Mouse (Mus musculus): ENCODE measurements around the gene Sco2. TPM values are rescaled to one million over a fixed set of nuclear protein-coding genes. Genes with fewer than 3 reads are reported as not detected.

Gene Sco2
- polyA plus RNA-seq, 1 experiment from 2014 or later = 6.0 TPM

- Histone ChIP-seq H3K36me3 (ENCODE audit: control insufficient read depth, insufficient read depth, low read length) (no peaks in the 10 kb centered on the region), H3K4me2 (no peak overlapping the region), H3K27ac (ENCODE audit: low read depth, low read length) (no peak overlapping the region), H3K9ac (ENCODE audit: low read length) (no peak overlapping the region), H3K27me3 (ENCODE audit: control insufficient read depth, insufficient read depth, low read length) (no peaks in the 10 kb centered on the region), H3K9me3 (ENCODE audit: control insufficient read depth, low read length) (no peaks in the 10 kb centered on the region), H3K4me3 (ENCODE audit: low read depth, low read length) (no peak overlapping the region), H3K4me1 (ENCODE audit: control insufficient read depth, insufficient read depth, low read length) (no peaks in the 10 kb centered on the region)
- 70% methylated on average over 1 of the region's 1 CpGs for WGBS
- DNase-seq (ENCODE audit: low spot score, missing footprints) (no peak), ATAC-seq (ENCODE audit: low FRiP score) (no peak)
Observed at GRCm38 (mm10) chr15:89341678-89342077, 32.0 kb downstream of the Sco2 start.

- Histone ChIP-seq H3K27me3 (ENCODE audit: control insufficient read depth, insufficient read depth, low read length) (no peaks in the 10 kb centered on the region), H3K9me3 (ENCODE audit: control insufficient read depth, low read length) (no peaks in the 10 kb centered on the region), H3K4me1 (ENCODE audit: control insufficient read depth, insufficient read depth, low read length) (no peaks in the 10 kb centered on the region), H3K27ac (ENCODE audit: low read depth, low read length) (no peak overlapping the region), H3K9ac (ENCODE audit: low read length) (no peak overlapping the region), H3K4me2 (no peak overlapping the region), H3K4me3 (ENCODE audit: low read depth, low read length) (no peak overlapping the region), H3K36me3 (ENCODE audit: control insufficient read depth, insufficient read depth, low read length) (no peaks in the 10 kb centered on the region)
- no peak for DNase-seq (ENCODE audit: low spot score, missing footprints)
- no peak for ATAC-seq (ENCODE audit: low FRiP score)
- WGBS = 87% methylated on average over 3 of the region's 3 CpGs
Observed at GRCm38 (mm10) chr15:89340136-89340535, 33.5 kb downstream of the Sco2 start.

DNA sequence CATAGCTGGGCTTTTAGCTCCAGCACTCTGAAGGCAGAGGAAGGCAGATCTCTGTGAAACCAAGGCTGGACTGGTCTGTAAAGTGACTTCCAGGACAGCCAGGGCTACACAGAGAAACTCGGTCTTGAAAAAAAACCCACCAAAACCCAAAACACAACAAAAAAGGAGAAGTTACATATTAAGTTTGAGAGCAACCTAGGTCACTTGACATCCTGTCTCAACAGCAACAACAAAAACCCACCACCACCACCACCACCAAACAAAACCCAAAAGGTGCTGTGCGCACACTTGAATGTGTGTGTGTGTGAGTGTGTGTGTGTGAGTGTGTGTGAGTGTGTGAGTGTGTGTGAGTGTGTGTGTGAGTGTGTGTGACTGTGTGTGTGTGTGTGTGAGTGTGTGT lies 34.0 kb downstream of the Sco2 start:
- no peak overlapping the region for H3K4me3 ChIP-seq (ENCODE audit: low read depth, low read length)
- H3K9me3 ChIP-seq (ENCODE audit: control insufficient read depth, low read length) = no peaks in the 10 kb centered on the region
- DNase-seq (ENCODE audit: low spot score, missing footprints) = no peak
- H3K4me1 ChIP-seq (ENCODE audit: control insufficient read depth, insufficient read depth, low read length) = no peaks in the 10 kb centered on the region
- no peak overlapping the region for H3K9ac ChIP-seq (ENCODE audit: low read length)
- no peaks in the 10 kb centered on the region for H3K27me3 ChIP-seq (ENCODE audit: control insufficient read depth, insufficient read depth, low read length)
- no peak overlapping the region for H3K27ac ChIP-seq (ENCODE audit: low read depth, low read length)
- no peaks in the 10 kb centered on the region for H3K36me3 ChIP-seq (ENCODE audit: control insufficient read depth, insufficient read depth, low read length)
- WGBS = 90% methylated on average over 2 of the region's 2 CpGs
- ATAC-seq (ENCODE audit: low FRiP score) = no peak
- no peak overlapping the region for H3K4me2 ChIP-seq

DNA sequence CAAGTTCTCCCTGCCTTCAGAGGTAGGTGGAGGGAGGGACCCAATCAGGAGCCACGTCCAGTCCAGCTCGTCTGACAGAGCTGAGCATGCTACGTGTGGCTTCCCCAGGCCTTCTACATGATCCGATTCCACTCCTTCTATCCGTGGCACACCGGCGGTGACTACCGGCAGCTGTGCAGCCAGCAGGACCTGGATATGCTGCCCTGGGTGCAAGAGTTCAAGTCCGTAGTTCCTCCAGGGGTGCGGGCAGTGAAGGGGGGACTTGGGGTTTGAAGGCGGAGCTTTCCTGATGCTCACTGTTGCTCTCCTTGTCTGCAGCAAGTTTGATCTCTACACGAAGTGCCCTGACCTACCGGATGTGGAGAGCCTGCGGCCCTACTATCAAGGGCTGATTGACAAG lies 37.2 kb downstream of the Sco2 start:
- ATAC-seq (ENCODE audit: low FRiP score) = no peak

DNA sequence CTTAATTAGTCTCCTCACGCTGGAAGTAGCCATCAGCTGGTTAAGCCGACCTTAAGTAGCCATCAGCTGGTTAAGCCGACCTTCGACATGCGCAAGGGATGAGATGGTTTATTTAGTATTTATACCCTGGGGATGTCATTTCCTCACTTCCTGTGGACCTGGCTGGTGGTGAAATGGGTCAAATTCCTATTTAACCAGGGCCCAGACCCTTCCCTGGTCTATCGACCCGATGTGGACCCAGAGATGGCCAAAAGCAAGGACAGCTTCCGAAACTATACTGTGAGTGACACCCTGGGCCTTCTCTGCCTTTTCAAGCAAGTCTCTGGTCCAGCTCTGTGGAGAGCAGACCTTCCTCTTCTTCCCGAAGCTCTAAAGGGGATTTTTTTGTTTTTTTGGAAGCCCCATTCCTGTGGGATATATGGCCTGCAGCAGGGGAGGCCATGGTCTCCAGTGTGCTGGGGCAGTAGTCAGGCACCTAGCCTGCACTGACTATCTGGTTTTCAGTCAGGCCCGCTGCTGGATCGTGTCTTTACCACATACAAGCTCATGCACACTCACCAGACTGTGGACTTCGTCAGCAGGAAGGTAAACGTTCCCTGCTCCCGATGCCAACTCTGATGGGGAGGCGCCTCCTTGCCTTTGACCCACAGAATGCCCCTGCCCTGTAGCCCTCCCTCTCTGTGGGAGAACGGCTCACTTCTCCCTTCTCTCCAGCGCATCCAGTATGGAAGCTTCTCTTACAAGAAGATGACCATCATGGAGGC lies 38.7 kb downstream of the Sco2 start:
- Histone ChIP-seq H3K4me2 (no peak overlapping the region), H3K27me3 (ENCODE audit: control insufficient read depth, insufficient read depth, low read length) (no peaks in the 10 kb centered on the region), H3K4me1 (ENCODE audit: control insufficient read depth, insufficient read depth, low read length) (no peaks in the 10 kb centered on the region), H3K9me3 (ENCODE audit: control insufficient read depth, low read length) (no peaks in the 10 kb centered on the region), H3K27ac (ENCODE audit: low read depth, low read length) (no peak overlapping the region), H3K9ac (ENCODE audit: low read length) (no peak overlapping the region), H3K4me3 (ENCODE audit: low read depth, low read length) (no peak overlapping the region), H3K36me3 (ENCODE audit: control insufficient read depth, insufficient read depth, low read length) (no peaks in the 10 kb centered on the region)
- ATAC-seq (ENCODE audit: low FRiP score) (no peak), DNase-seq (ENCODE audit: low spot score, missing footprints) (no peak)
- 84% methylated on average over 17 of the region's 17 CpGs for WGBS

More for the DNA sequence above, 37.2 kb downstream of the Sco2 start:
- Histone ChIP-seq H3K36me3 (ENCODE audit: control insufficient read depth, insufficient read depth, low read length) (no peaks in the 10 kb centered on the region), H3K4me3 (ENCODE audit: low read depth, low read length) (no peak overlapping the region), H3K4me2 (no peak overlapping the region), H3K4me1 (ENCODE audit: control insufficient read depth, insufficient read depth, low read length) (no peaks in the 10 kb centered on the region), H3K9ac (ENCODE audit: low read length) (no peak overlapping the region), H3K27ac (ENCODE audit: low read depth, low read length) (no peak overlapping the region), H3K27me3 (ENCODE audit: control insufficient read depth, insufficient read depth, low read length) (no peaks in the 10 kb centered on the region), H3K9me3 (ENCODE audit: control insufficient read depth, low read length) (no peaks in the 10 kb centered on the region)
- DNase-seq (ENCODE audit: low spot score, missing footprints) = no peak
- 90% methylated on average over 14 of the region's 14 CpGs for WGBS

- Histone ChIP-seq H3K9me3 (ENCODE audit: control insufficient read depth, low read length) (no peaks in the 10 kb centered on the region), H3K27ac (ENCODE audit: low read depth, low read length) (no peak within 1 kb of the TSS), H3K4me2 (no peak within 1 kb of the TSS), H3K27me3 (ENCODE audit: control insufficient read depth, insufficient read depth, low read length) (no peaks in the 10 kb centered on the region), H3K9ac (ENCODE audit: low read length) (no peak within 1 kb of the TSS), H3K4me3 (ENCODE audit: low read depth, low read length) (no peak within 1 kb of the TSS), H3K4me1 (ENCODE audit: control insufficient read depth, insufficient read depth, low read length) (no peaks in the 10 kb centered on the region), H3K36me3 (ENCODE audit: control insufficient read depth, insufficient read depth, low read length) (no peaks in the 10 kb centered on the region)
- 89% methylated on average over 7 of the region's 7 CpGs for WGBS
- ATAC-seq (ENCODE audit: low FRiP score) (no peak), DNase-seq (ENCODE audit: low spot score, missing footprints) (no peak)
Observed at GRCm38 (mm10) chr15:89334271-89334670, 39.4 kb downstream of the Sco2 start, which contains the start of gene Miox. Gene Miox, plus strand, starts transcription at chr15:89334398.

DNA sequence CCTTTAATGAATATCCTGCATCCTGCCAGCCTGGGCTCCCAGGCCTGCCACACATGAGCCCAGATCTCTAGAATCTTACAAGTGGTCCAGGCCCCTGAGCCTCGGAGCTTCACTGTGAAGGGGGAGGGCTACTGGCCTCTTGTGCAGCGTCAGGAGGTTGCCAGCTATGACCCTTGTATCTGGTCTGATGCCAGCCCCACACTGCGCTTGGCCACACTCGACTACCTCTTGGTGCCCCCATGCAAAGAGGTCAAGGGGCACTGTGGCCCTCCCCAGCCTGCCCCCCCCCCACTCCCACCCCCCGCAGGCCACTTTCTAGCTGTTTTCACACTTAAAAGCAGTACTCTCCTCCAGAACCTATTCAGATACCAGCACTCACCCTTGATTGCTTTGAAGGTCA lies 47.2 kb downstream of the Sco2 start:
- 78% methylated on average over 5 of the region's 5 CpGs for WGBS
- H3K36me3 ChIP-seq (ENCODE audit: control insufficient read depth, insufficient read depth, low read length) = no peaks in the 10 kb centered on the region
- ATAC-seq (ENCODE audit: low FRiP score) (no peak), DNase-seq (ENCODE audit: low spot score, missing footprints) (no peak)
- no peak overlapping the region for H3K9ac ChIP-seq (ENCODE audit: low read length)
- H3K4me2 ChIP-seq = no peak overlapping the region
- H3K27me3 ChIP-seq (ENCODE audit: control insufficient read depth, insufficient read depth, low read length) = no peaks in the 10 kb centered on the region
- H3K27ac ChIP-seq (ENCODE audit: low read depth, low read length) = no peak overlapping the region
- no peaks in the 10 kb centered on the region for H3K4me1 ChIP-seq (ENCODE audit: control insufficient read depth, insufficient read depth, low read length)
- no peaks in the 10 kb centered on the region for H3K9me3 ChIP-seq (ENCODE audit: control insufficient read depth, low read length)
- no peak overlapping the region for H3K4me3 ChIP-seq (ENCODE audit: low read depth, low read length)

DNA sequence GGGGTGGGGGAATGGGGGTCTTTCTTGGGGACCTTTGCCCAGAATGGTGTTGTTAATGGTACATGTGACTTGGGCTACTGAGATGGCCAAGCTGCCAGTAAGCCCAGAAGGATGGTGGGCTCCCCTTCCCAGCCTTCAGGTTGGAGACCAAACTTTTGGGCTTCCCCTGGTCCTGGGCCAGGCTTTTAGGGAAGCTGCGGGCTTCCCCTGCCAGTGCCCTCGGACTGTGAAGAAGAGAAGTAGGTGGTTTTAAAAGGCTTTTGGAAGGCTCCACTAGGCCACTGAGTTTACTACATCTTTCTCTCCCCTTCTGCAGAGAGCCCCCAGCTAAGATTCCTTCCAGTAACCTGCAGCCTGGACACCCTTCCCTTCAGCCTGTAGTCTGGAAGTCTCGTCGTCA lies 50.0 kb downstream of the Sco2 start:
- no peak overlapping the region for H3K9ac ChIP-seq (ENCODE audit: low read length)
- no peak overlapping the region for H3K4me2 ChIP-seq
- ATAC-seq (ENCODE audit: low FRiP score) (no peak), DNase-seq (ENCODE audit: low spot score, missing footprints) (no peak)
- no peaks in the 10 kb centered on the region for H3K27me3 ChIP-seq (ENCODE audit: control insufficient read depth, insufficient read depth, low read length)
- 78% methylated on average over 4 of the region's 4 CpGs for WGBS
- H3K36me3 ChIP-seq (ENCODE audit: control insufficient read depth, insufficient read depth, low read length) = no peaks in the 10 kb centered on the region
- no peaks in the 10 kb centered on the region for H3K9me3 ChIP-seq (ENCODE audit: control insufficient read depth, low read length)
- H3K27ac ChIP-seq (ENCODE audit: low read depth, low read length) = no peak overlapping the region
- H3K4me3 ChIP-seq (ENCODE audit: low read depth, low read length) = no peak overlapping the region
- no peaks in the 10 kb centered on the region for H3K4me1 ChIP-seq (ENCODE audit: control insufficient read depth, insufficient read depth, low read length)

DNA sequence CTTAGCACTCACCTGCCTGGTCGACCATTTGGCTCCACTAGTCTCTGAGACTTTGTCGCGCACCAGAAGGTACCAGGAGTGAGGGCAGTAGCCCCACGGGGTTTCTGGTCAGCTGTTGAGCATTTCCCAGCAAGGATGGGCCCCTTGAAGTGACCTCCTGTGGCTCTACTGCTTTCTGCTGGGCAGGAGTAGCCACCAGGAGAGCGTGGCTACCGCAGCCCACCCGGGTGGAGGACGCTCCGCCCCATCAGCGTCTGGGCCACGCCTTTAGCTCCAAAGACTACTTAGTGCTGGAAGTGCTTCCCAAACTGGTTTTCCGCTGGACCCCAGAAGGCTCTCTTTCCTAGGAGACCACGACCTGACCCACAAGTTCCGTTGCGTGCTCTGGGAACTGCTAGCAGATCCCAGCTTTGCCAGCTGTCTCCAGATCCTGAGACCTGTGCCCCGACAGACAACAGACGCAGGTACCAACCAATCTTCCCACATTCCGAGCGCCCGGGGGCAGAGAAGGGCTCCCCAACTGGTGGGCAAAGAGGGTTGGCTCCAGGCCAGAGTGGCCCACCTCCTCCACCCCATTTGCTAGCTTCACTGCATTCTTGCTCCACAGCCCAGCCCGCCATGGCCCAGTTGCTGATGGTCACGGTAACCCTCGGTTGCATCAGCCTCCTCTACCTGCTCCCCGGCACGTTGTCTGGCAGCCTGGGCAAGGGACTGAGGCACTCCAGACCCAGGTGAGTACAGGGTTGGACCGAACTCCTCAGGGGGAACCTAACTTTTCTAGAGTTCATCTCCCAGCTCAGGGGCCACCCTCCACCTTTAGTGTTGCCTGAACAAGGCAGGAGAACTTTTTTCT lies 50.8 kb downstream of the Sco2 start, which contains the start of gene Adm2:
TSS of gene Adm2 (plus strand) at position 51 of the 853 bp plus-strand sequence.
- 9% methylated on average over 26 of the region's 26 CpGs for WGBS
- Histone ChIP-seq H3K36me3 (ENCODE audit: control insufficient read depth, insufficient read depth, low read length) (no peaks in the 10 kb centered on the region), H3K4me3 (ENCODE audit: low read depth, low read length) (no peak within 1 kb of the TSS), H3K4me2 (peak within 1 kb of the TSS; percentile 26), H3K9me3 (ENCODE audit: control insufficient read depth, low read length) (no peaks in the 10 kb centered on the region), H3K27ac (ENCODE audit: low read depth, low read length) (no peak within 1 kb of the TSS), H3K9ac (ENCODE audit: low read length) (no peak within 1 kb of the TSS), H3K4me1 (ENCODE audit: control insufficient read depth, insufficient read depth, low read length) (no peaks in the 10 kb centered on the region), H3K27me3 (ENCODE audit: control insufficient read depth, insufficient read depth, low read length) (no peaks in the 10 kb centered on the region)
- DNase-seq (ENCODE audit: low spot score, missing footprints) (no peak), ATAC-seq (ENCODE audit: low FRiP score) (no peak)
